14 mouse cellular contexts compared by ENCODE assay signal in the genomic region with DNA sequence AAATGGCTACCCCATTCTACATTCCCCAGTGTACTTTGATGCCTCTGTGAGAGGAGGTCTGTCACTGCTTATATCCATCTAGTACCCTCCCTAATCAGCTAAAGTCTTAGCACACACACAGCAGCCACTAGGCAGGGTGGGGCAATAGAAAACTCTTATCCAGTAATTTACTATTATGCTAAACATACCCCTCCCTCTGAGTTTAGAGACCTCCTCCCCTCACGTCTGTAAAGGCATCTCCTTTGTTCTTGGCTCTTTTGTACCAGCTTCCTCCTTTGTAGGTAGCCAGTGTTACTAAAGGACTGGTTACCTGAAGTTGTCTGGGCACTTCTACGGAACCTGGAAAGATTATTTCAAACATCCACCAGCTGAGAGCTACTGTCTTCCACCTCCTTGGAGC. TPM values are rescaled to one million over a fixed set of nuclear protein-coding genes. Genes with fewer than 3 reads are reported as not detected.
DNase-seq lines count a peak whose midpoint lies in the region; ATAC-seq and TF ChIP-seq lines count a peak whose summit lies in the region.
"Had no signal": no experiment of that assay in that cellular context is flagged by ENCODE, and none has a peak within 500 bp of the region (broad histone marks: within the 10 kb centered on the region; RNA-seq: fewer than 3 reads in every experiment).

No protein-coding gene starts in this region.

- H3K4me3 ChIP-seq in E14TG2a.4 (replicated peaks; ENCODE audit: low read length), result peak overlapping the region; percentile 78
- no peak overlapping the region for H3K4me3 ChIP-seq in MEL (ENCODE audit: control insufficient read depth in 1 of 2, insufficient read depth in 1 of 2, low read depth in 2 of 2, low read length in 2 of 2)
- H3K4me3 ChIP-seq in left cerebral cortex, adult 2 months, result no peak overlapping the region
- H3K4me3 ChIP-seq: hindbrain, embryonic 12.5 days; layer of hippocampus, adult 2 months; limb, embryonic 12.5 days; lung, embryonic 15.5 days had no signal

- H3K27me3 ChIP-seq in E14TG2a.4 (ENCODE audit: insufficient read depth, low read length) (no peaks in the 10 kb centered on the region), MEL (ENCODE audit: control insufficient read depth in 1 of 2, insufficient read depth in 2 of 2, low read length in 2 of 2) (no peaks in the 10 kb centered on the region)
- H3K27me3 ChIP-seq: hindbrain, embryonic 12.5 days; limb, embryonic 12.5 days; lung, embryonic 15.5 days had no signal

- no peak for TF ChIP-seq EP300 in MEL (IDR thresholded peaks at IDR 0.05; ENCODE audit: low read depth in 1 of 2, low read length in 2 of 2)

- intact Hi-C loops in left cerebral cortex, adult 2 months (cut with DNase I), result no loop called here

- TF ChIP-seq POLR2A in MEL (IDR thresholded peaks at IDR 0.05; ENCODE audit: control insufficient read depth in 1 of 2, insufficient read depth in 1 of 2, low read depth in 1 of 2, low read length in 2 of 2, poor library complexity in 1 of 2), result no peak

- DNase-seq in MEL (ENCODE audit: low read depth, low spot score) (peak; percentile 71), liver (peak; percentile 26)
- no peak for DNase-seq in urinary bladder, postnatal 10 days (ENCODE audit: low spot score)
- no peak for DNase-seq in left cerebral cortex, adult 2 months (ENCODE audit: extremely low spot score in 1 of 2, low spot score in 2 of 2)
- DNase-seq in layer of hippocampus, adult 9-11 months, result no peak
- DNase-seq: cerebellum, postnatal 14 days had no signal

- TF ChIP-seq RAD21 in MEL (IDR thresholded peaks at IDR 0.05; ENCODE audit: low read depth, low read length), result no peak

- no peak overlapping the region for H3K27ac ChIP-seq in MEL (ENCODE audit: control insufficient read depth, low read depth, low read length)
- no peak overlapping the region for H3K27ac ChIP-seq in left cerebral cortex, adult 2 months
- H3K27ac ChIP-seq: hindbrain, embryonic 12.5 days; kidney, postnatal 0 days; layer of hippocampus, adult 2 months; limb, embryonic 12.5 days; lung, embryonic 15.5 days had no signal

- H3K9me3 ChIP-seq in E14TG2a.4 (ENCODE audit: low read length) (no peaks in the 10 kb centered on the region; the same call in 1 of the 2 replicates), MEL (replicated peaks; ENCODE audit: insufficient read depth, low read length) (no peaks in the 10 kb centered on the region)
- H3K9me3 ChIP-seq: hindbrain, embryonic 12.5 days; limb, embryonic 12.5 days; lung, embryonic 15.5 days had no signal

- H3K36me3 ChIP-seq in E14TG2a.4 (ENCODE audit: insufficient read depth, low read length), result peaks cover 37% of the 10 kb centered on the region
- peaks cover 3 to 11% of the 10 kb centered on the region in 2 experiments for H3K36me3 ChIP-seq in MEL (ENCODE audit: control insufficient read depth in 1 of 2, insufficient read depth in 2 of 2, low read length in 2 of 2)

- H3K79me2 ChIP-seq in MEL (ENCODE audit: control insufficient read depth, insufficient read depth, low read length, poor library complexity), result no peaks in the 10 kb centered on the region

- TF ChIP-seq CTCF in E14TG2a.4 (conservative IDR thresholded peaks at IDR 0.05; ENCODE audit: low read length) (no peak), MEL (IDR thresholded peaks at IDR 0.05 in 2 of 3, conservative IDR thresholded peaks at IDR 0.05 in 1 of 3; ENCODE audit: control insufficient read depth in 1 of 3, insufficient read depth in 1 of 3, low read depth in 2 of 3, low read length in 3 of 3, poor library complexity in 1 of 3, severe bottlenecking in 1 of 3) (no peak)
- TF ChIP-seq CTCF in left cerebral cortex, adult 2 months (IDR thresholded peaks at IDR 0.05), result no peak

- ATAC-seq in megakaryocyte, adult 5-6 weeks (ENCODE audit: poor library complexity, severe bottlenecking), result peak; percentile 67
- ATAC-seq: inflammation-experienced regulatory T-cells, adult 6 months had no signal

- H3K9ac ChIP-seq in MEL (ENCODE audit: control insufficient read depth, low read depth, low read length, poor library complexity, severe bottlenecking), result no peak overlapping the region
- H3K9ac ChIP-seq: hindbrain, embryonic 12.5 days; limb, embryonic 12.5 days; lung, embryonic 15.5 days had no signal

- H3K4me1 ChIP-seq in E14TG2a.4 (replicated peaks; ENCODE audit: low read depth, low read length), result peaks cover 87% of the 10 kb centered on the region
- no peaks in the 10 kb centered on the region; a peak in 2 of 4 replicates for H3K4me1 ChIP-seq in MEL (ENCODE audit: control insufficient read depth in 1 of 2, insufficient read depth in 2 of 2, low read length in 2 of 2)
- H3K4me1 ChIP-seq: hindbrain, embryonic 12.5 days; lung, embryonic 15.5 days had no signal

TF ChIP-seq in MEL, 35 proteins besides CTCF, POLR2A, EP300 and RAD21:
- TF ChIP-seq GABPA (IDR thresholded peaks at IDR 0.05; ENCODE audit: low read depth, low read length), result no peak
- TF ChIP-seq USF1 (IDR thresholded peaks at IDR 0.05; ENCODE audit: low read depth, low read length), result no peak
- TF ChIP-seq ZKSCAN1 (IDR thresholded peaks at IDR 0.05; ENCODE audit: low read depth, low read length), result no peak
- TF ChIP-seq MEF2A (IDR thresholded peaks at IDR 0.05; ENCODE audit: extremely low read depth, insufficient replicate concordance, low read depth, low read length, poor library complexity, severe bottlenecking), result no peak
- TF ChIP-seq MAFK (IDR thresholded peaks at IDR 0.05; ENCODE audit: borderline replicate concordance, low read depth, low read length), result no peak
- TF ChIP-seq SIN3A (IDR thresholded peaks at IDR 0.05; ENCODE audit: low read length), result no peak
- TF ChIP-seq MXI1 (IDR thresholded peaks at IDR 0.05; ENCODE audit: low read depth, low read length), result no peak
- TF ChIP-seq NELFE (IDR thresholded peaks at IDR 0.05; ENCODE audit: low read depth, low read length), result no peak
- TF ChIP-seq MAX (IDR thresholded peaks at IDR 0.05; ENCODE audit: low read length), result no peak
- no peak for TF ChIP-seq TCF12 (IDR thresholded peaks at IDR 0.05; ENCODE audit: low read depth, low read length)
- no peak for TF ChIP-seq POLR2AphosphoS2 (IDR thresholded peaks at IDR 0.05; ENCODE audit: low read length)
- no peak for TF ChIP-seq ELF1 (IDR thresholded peaks at IDR 0.05; ENCODE audit: low read depth, low read length)

RNA-seq across cellular contexts. Expression of a gene that starts 17.5 kb away (rescaled TPM):
- 17.6 and 18.0 TPM in 2 replicates for total RNA-seq in MEL (2012; rRNA removed)
- 10 to 100 TPM in 1 of 2 experiments, not detected in 1; 32.6 TPM for polyA plus RNA-seq in MEL (2012; ENCODE audit: insufficient read depth in 1 of 2, insufficient read length in 2 of 2, low read depth in 1 of 2, low replicate concordance in 2 of 2, missing spikeins in 1 of 2)
- 53.1 and 60.1 TPM in 2 replicates for total RNA-seq in megakaryocyte, adult 5-6 weeks (2015)
- total RNA-seq in megakaryocyte, adult 5-6 weeks (2017), result 46.6 and 60.7 TPM in 2 replicates
- 10 to 100 TPM; 31.4 to 42.2 TPM for total RNA-seq in left cerebral cortex, adult 2 months (2021)

RNA-seq across cellular contexts. Expression of a gene that starts 22.8 kb away (rescaled TPM):
- 21.8 and 22.8 TPM in 2 replicates for total RNA-seq in MEL (2012; rRNA removed)
- polyA plus RNA-seq in MEL (2012; ENCODE audit: insufficient read depth in 1 of 2, insufficient read length in 2 of 2, low read depth in 1 of 2, low replicate concordance in 2 of 2, missing spikeins in 1 of 2), result 10 to 100 TPM in 1 of 2 experiments, not detected in 1; 32.6 TPM
- 24.4 and 28.4 TPM in 2 replicates for total RNA-seq in megakaryocyte, adult 5-6 weeks (2015)
- total RNA-seq in megakaryocyte, adult 5-6 weeks (2017), result 77.8 and 95.8 TPM in 2 replicates
- total RNA-seq in left cerebral cortex, adult 2 months (2021), result 10 to 100 TPM; 24.5 to 28.9 TPM

Comparison
In these comparisons a context has a peak if more than half of its experiments do, and no peak if none do; other contexts are left out.
1. DNase-seq: peak in MEL (single experiment) and liver (single experiment); none in urinary bladder, postnatal 10 days (single experiment), left cerebral cortex, adult 2 months (0 of 2) and layer of hippocampus, adult 9-11 months (single experiment).